Mouse (Mus musculus): ENCODE results near the gene Loxl3.

Gene Loxl3

DNA sequence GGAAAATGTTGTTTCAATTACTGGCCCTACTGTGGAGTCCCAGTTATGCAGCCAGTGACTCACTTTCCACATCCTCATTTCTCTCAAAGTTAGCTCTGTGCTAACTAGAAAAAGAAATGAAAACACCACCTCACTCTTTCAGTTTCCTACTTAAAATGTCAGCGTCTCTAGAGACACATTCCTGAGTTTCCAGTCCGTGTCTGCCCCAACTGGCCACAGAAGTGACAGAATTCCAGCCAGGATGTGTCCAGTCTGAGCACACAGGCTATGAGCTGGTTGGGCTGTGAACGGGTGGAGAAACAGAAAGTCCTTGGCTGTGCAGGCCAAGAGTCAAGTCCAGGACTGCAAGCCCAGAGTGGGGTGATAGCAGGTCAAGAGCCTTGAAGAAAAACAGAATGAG, 16.8 kb upstream of the Loxl3 start:
- DNase-seq (ENCODE audit: low spot score), result peak; percentile 37

DNA sequence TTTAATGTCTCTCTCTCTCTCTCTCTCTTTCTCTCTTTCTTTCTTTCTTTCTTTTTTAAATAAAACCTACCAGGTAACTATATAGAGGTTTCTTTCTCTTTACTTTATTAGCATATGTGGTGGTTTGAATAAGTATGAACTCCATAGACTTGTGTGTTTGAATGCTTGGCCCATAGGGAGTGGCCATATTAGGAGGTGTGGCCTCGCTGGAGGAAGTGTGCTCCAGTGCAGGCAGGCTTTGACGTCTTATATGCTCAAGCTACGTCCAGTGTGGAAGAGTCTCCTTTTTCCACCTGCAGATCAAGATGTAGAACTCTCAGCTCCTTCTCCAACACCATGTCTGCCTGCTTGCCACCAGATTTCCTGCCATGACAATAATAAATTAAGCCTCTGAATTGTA, 14.9 kb upstream of the Loxl3 start:
- DNase-seq (ENCODE audit: low spot score), result no peak

DNA sequence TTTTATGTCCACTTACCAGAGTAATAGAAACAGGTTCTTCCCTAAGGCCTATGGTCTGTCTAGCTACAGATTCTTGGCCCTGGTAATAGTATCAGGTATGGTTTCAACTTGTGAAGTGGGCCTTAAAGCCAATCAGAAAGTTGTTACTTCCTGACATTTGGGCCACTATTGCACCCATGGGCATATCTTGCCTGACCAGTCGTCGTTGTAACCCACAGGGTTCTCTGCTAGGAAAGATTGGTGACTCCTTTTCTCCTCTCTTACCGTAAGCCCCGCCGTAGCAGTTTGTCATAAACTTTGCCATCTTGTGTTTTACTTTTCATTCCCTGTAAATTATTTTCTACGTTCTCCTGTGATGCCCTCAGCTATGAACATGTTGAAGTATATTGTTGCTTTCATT, 13.9 kb upstream of the Loxl3 start:
- no peak for DNase-seq (ENCODE audit: low spot score)

DNA sequence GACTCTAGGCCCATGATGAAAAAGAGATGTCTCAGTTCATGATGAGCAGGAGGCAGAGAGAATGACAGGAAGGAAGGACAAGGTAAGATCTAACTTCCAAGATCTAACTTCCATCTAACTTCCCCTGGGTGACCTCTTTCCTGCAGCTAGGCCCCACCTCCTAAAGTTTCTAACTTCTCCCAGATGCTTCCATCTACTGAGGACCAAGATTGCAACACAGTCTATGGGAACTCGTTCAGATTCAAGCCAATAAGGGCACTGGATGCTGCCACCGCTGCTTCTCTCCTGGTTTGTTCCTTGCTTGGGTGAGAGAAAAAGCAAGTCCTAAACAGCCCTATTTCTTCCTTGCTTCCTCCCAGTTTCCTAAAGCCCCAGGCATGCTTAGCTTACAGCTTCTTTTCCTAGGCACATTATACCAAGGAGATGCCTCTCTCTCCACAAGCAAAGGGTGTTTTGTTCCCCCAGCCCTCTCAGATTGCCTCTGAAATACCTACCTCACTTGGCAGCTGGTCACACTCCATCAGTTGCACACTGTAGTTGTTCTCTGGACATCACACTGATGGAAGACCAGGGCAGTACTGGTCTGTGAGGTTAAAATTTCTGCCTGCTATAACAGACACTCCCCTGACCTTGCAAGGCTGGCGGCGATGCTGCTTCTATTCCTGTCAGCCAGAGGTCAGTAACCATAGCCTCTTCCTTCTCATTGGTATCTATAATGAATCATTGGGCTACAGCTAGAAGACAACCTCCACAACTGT, 13.0 kb upstream of the Loxl3 start:
- DNase-seq (ENCODE audit: low spot score), result no peak

DNA sequence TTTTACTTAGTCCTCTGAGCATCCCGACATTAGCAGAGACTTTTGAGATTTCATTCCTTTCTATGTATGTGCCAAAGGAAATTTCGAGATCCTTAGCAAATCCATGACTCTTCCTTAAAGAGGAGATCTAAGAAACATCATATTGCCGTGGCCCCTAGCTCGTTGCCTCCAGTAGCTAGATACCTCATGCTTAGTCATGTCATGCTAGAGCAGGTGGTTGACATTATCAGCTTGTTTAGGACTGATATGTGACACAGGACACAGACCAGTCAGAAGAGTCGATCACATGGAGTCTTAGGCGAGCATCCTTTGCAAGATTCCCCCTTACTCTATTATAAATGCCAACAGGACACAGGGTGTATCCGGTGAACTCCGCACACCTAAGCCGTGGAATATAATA, 11.0 kb upstream of the Loxl3 start:
- DNase-seq (ENCODE audit: low spot score), result no peak

DNA sequence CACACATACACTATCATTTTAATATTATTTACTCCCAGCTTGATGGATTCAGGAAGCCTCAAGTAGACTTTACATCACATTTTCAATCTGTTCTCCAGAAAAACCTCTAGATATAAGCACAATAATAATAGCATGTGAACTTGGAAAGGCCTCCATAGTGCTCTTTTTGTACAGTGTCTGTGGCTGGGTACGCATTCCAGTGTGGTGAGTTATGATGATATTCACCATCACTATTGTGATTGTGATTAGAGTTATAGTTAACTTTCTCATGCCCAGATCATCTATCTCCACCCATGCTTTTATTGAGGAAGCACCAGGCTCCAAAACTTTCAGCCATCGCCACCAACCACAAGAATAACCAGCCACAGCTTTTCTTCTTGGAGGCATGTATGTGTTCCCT, 10.2 kb upstream of the Loxl3 start:
- no peak for DNase-seq (ENCODE audit: low spot score)

DNA sequence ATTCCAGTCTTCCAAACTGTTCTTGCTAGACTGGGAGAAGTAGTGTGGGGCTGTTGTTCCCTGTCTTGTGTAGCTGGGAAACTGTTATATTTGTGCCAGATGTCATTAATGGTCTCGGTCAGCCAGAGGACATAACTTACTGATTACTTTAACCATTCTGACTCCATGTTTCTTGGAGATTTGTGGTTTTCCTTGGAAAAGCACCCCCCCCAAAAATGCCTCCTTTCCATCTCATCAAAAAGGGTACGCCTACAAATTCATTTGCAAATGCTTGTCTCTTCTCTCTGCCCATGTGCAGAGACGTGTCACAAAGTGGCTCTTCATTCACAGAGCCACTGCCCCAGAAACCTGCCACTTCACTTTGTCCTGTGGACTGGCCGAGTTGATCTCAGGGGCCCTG, 9.6 kb upstream of the Loxl3 start:
- DNase-seq (ENCODE audit: low spot score), result no peak

DNA sequence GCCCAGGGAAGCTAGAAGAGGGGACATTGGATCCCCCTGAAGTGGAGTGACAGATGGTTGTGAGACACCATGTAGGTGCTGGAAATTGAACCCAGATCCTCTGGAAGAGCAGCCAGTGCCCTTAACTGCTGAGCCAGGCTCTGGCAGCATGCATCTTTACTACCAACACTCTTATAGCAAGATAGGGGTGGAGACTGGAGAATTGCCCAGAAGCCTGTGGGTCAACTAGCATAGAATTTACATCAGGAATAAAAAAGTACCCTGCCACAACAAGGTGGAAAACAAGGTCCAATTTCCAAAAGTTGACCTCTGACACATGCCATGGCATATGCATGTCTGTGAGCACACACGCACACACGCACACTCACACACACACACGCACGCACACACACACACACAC, 8.8 kb upstream of the Loxl3 start:
- no peak for DNase-seq (ENCODE audit: low spot score)

DNA sequence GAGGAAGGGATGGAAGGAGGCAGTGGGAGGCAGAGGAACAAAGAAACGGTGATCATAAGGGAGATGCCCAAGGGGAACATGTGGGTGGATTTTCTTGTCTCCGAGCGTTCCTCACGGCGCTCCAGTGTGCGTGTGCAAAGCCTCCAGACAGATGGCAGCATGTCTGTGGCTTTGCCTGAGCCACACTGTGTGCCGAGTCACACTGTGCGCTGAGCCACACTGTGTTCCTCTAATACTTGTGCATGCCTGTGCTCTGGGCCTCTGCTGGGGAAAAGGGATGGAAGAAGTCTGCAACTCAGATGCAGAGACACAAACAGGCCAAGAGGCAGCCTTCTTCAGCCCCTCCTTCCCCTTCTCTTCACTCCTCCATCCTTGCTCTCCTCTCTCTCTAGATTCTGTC, 6.7 kb upstream of the Loxl3 start:
- DNase-seq (ENCODE audit: low spot score), result no peak

DNA sequence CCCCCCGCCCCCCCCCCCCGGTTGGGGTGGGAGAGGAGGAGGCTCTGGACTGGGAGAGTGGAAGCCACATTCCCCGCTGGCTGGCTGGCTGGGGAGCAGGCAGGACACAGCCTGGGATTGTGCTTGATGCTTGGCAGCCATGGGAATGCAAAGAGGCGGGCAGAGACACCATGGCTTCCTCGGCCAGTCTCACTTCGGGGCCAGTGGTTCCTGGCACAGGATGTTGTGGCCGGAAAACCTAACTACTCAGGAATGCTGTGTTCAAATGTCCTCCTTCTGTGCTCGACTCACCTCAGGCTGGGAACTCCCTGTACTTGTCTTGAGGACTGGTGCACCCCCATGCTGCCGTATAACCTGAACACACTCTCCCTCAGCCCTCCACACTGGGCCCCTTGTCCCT, 6.3 kb upstream of the Loxl3 start:
- no peak for DNase-seq (ENCODE audit: low spot score)

DNA sequence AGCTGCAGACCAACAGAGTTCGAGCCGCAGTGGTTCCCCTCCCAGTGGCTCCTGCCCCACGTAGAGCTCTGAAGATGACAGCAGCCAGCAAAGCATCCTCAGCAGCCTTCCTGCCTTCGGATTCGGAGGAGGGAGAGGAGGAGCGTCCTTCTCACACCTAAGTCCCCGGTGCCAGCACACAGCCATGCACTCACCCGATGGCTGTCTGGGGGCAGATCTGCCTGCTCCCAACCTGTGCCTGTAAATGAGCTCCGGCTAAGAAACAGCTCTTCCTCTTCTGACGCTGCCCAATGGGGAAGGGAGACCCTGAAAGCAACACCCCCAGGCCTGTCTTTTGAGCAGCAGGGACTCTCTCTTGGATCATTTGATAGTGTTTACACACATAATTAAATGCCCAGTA, 4.2 kb upstream of the Loxl3 start:
- DNase-seq (ENCODE audit: low spot score), result no peak

DNA sequence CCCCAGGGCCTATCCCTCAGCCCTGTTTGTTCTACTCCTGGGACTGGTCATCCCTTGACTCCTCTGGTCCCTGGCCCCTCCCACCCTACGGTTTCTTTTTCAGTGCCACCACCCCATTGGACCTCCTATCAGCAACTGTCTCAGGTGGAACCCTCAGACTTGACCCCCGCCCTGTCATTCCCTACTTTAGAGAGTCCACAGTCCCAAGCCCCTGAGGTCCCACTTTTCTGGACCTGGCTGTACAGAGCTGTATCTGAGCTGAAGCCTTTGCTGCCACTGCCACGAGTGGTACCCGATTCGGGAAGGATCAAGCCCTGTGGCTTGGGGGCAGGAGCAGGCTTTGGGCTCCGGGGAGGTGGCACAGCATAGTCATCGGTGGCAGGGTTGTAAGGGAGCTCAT, 2.9 kb upstream of the Loxl3 start:
- no peak for DNase-seq (ENCODE audit: low spot score)

DNA sequence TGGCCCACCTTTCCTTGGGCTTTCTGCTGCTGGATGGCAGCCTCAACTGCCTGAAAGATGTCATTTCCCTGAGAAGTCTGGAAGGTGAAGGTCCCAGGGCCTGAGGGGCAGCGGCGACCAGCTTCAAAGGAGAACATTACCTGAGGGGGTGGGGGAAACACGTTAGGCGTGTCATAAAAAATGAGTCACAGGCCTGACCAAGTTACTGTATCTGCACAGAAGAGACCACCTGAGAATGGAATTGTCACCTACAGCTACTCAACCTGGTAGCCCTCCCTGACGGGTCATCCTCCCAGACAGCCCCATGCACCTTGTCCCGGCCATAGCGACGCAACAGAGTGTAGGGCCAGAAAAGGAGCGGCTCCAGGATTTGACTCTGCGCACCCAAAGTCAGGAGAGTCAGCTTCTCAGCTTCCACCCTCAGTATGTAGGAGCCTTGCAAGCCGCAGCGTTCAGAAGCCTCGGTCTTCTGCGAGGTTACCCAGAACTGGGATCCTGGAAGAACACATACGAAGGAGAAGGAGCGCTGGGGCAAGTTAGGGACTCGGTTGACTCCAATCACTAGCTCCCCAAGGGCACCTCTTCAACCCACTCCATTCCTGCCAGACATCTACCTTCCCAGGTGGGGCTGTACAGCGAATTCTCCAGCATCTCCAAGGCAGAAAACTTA, 1.9 kb upstream of the Loxl3 start:
- DNase-seq (ENCODE audit: low spot score), result no peak

DNA sequence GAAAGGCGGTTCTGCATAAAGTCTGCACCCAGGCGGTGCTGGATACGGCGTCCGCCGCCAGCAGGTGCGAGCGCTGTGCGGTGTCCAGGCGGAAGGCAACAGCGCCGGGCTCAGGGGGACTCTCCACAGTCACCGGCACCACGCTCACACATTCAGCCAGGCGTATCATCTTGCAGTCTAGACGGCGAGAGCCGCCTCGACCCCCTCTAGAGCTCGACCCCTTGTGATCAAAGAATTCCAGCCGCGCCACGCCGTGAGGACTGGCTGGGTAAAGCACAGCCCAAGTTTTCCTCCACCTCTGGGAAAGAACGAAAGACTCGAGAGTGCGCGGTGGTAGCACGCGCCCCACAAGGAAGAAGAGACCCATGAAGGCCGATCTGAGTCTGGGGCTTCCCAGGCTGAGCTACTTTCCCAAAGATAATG, 1.2 kb upstream of the Loxl3 start:
- DNase-seq (ENCODE audit: low spot score), result peak; percentile 38

DNA sequence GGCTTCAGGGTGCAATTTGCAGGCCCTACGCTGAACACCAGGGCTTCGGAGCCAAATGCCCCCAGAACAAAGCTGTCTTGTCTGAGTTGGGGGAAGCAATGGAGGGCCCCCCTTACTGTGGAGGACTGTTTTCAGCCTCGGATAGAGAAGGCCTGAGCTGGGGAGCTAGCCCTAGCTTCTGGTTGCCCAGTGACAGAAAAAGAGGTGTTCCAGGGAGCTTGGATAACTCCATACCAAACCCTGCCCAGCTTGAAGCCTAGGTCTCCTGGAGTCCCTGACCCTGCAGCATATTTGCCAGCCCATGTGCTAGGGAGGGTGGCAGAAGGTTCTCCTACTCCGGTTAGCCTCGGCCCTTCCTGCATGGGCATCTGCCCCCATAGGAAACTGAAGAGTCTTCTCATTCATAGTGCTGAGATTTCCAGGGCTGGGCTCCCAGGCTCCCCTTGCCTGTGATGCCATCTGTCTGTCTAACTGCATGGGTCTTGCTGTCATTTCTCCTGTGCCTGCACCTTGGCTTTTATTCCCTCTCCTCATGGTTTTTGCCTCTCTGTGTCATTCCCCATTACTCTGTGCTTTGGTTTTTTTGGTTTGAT, 586 bp downstream of the Loxl3 start:
- DNase-seq (ENCODE audit: low spot score), result no peak

DNA sequence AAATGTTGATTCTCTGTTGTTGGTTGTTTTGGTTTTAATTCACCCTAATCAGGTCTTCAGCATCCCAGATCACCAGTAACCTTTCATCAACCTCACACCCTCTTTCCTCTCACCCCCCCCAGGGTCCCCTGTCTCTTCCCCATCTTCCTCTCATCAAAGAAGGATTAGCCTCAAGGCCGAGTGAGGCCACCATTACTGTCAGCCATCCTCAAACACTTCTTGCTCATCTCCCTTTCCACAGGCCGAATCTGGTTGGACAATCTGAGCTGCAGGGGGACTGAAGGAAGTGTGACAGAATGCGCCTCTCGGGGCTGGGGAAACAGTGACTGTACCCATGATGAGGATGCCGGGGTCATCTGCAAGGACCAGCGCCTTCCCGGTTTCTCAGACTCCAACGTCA, 3.2 kb downstream of the Loxl3 start:
- DNase-seq (ENCODE audit: low spot score), result no peak

DNA sequence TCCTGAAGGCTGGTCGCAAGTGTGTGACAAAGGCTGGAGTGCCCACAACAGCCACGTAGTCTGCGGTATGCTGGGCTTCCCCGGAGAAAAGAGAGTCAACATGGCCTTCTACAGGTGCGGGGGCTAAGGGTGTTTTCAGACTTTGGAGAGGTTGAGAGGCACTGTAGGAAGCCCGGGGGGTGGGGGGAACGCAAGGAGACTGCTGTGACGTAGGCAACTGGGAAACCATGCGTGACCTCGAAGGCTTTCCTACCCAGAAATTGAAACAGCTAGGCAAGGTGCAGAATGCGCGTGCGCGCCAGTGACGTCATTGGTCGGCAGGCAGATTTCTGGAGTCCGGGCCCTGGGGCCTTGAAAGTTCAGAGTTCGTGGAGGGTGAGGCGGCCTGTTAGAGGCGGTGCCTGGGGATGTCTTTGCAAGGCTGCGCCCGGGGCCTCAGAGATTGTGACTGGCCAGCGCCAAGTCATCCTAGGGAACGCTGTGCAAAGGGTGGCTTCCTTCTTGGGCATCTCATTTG, 4.6 kb downstream of the Loxl3 start:
- peak; percentile 95 for DNase-seq (ENCODE audit: low spot score)

DNA sequence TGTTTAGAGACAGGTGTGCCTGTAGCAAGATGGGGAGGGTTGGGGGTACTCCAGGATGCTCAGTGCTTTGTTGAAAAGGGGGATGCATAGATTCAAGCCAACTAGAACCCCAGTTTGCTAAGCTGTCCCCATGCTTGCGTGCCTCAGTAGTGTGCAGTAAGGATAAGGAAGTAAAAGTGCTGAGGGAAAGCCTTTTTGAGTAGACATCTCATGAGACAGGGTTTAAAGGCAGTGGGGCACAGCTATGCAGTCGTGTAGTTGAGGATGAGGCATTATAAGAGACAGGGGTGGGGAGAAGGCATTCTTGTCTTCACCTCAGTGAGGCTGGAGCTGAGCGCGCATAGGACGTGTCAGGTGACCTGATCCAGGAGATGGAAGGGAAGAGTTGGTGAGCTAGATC, 6.6 kb downstream of the Loxl3 start:
- DNase-seq (ENCODE audit: low spot score), result no peak

DNA sequence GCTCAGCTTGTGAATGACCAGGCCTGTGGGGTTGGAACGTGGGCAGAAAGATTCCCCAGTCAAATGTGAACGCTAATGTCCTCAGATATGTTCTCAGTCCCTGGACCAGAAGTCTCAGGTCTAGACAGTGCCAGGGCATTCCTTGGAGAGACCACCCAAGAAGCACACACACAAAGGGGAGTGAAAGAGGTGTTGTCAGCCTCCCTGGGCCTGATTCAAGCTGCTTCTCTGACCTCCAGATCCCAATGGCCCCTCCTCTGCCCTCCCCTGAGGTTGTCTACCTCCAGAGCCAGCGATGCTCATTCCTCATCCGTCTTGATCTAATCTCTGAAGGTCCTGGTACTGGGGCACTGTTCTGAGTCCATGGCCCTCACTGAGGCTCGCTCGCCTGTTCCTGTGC, 9.6 kb downstream of the Loxl3 start:
- no peak for DNase-seq (ENCODE audit: low spot score)

DNA sequence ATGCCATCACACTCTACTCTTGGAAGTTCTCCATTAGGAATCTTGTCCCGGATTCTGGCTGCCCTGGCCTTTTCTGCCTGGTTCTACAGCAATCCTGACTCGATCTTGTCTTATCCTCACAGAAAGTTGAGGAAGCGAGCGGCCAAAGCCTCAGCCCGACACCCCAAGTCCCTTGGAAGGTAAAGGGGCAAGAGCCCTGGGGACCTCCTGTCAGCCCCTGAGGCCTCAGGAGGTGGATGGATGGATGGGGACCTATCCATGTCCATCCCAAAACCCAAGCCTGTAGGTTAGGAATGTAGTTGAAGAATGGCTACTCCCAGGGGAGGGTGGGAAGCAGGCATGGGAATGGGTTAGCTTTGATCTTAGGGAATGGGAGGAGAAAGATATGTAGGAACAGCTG, 10.0 kb downstream of the Loxl3 start:
- DNase-seq (ENCODE audit: low spot score), result no peak

DNA sequence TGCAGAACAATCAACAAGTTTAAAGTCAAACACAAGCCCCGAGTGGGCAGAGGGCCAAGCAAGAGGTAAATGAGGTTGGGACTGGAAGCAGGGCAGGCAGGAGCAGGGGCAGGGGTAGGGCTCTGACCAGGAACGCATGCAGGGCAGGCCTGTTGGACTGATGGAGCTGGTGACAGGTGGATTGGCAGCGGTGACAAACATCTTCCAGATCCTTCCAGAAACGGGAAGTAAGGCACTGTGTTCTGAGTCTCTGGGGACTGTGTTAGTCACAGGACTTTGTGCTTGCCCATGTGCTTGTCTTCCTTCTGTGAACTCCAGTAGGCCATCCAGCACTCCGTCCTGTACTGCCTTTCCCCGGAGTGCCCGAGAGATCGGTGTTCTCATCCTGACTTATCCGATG, 10.8 kb downstream of the Loxl3 start:
- no peak for DNase-seq (ENCODE audit: low spot score)

DNA sequence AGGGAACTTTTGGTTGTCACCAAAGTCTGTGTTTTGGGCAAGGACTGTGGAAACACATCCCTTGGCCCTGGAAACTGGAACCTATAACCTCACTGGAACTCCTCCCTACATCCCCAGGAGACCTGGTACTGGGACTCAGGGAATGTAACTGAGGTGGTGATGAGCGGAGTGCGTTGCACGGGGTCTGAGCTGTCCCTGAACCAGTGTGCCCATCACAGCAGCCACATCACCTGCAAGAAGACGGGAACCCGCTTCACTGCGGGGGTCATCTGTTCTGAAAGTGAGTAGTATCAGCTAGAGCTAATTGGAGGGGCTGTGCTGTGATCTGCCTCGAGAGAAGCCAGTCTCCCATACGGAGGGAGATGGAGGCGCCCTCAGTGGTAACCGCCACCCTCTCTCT, 15.4 kb downstream of the Loxl3 start:
- DNase-seq (ENCODE audit: low spot score), result no peak

DNA sequence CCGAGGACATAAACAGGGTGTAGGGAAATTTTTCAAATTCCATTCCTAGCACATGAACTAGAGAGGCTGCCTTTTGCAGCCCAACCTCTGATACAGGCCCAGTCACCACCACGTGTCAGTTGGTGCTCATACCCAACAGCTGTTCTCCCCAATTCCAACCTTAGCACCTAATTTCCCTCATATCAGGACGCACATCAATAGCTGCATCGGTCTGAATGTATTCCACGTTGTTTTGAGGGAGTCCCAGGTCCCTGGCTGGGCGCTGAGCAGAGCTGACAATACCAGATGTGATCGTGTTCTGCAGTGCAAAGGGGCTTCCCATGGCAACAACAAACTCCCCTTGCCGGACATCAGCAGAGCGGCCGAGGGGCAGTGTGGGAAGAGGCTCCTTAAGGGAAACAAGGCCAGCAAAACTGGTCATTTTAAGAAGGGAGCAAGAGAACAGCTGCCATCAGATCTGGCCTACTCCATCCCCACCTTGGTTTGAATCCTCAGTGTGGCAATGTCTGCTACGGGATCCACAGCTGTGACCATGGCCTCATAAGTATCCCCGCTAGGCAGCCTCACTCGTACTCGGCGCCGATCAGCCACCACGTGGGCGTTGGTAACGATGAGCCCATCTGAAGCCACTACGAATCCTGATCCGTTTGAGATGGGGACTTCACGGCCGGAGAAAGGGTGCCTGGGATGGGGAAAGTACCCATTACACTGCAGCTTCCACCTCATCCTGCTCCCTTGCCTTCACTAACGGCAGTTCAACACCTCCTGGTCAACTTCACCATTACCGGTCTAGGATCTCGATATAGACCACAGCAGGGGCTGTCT, 19.4 kb downstream of the Loxl3 start:
- no peak for DNase-seq (ENCODE audit: low spot score)
